Mouse (Mus musculus) ES-Bruce4 (cell line): ENCODE measurements around the gene Zfp961.

ENCODE experiments used
- CTCF ChIP-seq: IDR thresholded peaks from one replicate; pipeline ENCODE4 v1.8.1; 2011; ENCODE audit warnings: low read depth, low read length
- EP300 ChIP-seq: IDR thresholded peaks from 2 replicates; pipeline ENCODE4 v1.6.1; 2011; ENCODE audit warnings: low read depth, low read length; ENCODE audit not compliant: insufficient read depth

DNA sequence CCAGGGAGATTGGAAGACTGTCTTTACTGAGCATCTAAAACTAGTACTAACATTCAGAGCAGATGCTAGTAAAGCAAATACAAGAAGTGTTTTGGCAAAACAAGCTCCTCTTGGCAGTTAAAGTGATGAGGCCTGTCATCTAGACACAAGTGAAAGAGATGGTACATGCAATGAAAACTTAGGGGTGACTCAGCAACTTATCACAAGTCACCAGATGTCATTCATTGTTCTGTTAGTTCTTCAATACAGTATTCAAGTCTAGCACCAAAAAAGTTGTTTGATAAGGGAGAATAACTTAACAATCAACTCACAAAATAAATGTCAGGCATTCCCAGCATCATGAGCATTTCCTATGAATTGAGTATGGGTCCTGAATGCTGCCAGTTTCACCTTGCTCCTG, 23.1 kb upstream of the Zfp961 start:
- TF ChIP-seq CTCF (no peak), EP300 (no peak)
